Mouse (Mus musculus) kidney, embryonic 15.5 days (tissue): ENCODE data around the gene Lig1. TPM values are rescaled to one million over a fixed set of nuclear protein-coding genes. Genes with fewer than 3 reads are reported as not detected.

Experiments
- ATAC-seq: fragments of 200-750 bp; cut with Nextera tagmentation; replicated peaks from 2 replicates; pipeline ENCODE4 v1.8.0; 2017; ENCODE audit warnings: moderate TSS enrichment; ENCODE audit not compliant: low FRiP score
- H3K27ac ChIP-seq: fragments of 300-500 bp; sonication (generic); 2 replicates; pipeline ENCODE4 v1.5.1; 2015; ENCODE audit warnings: mild to moderate bottlenecking, inconsistent platforms
- H3K27me3 ChIP-seq: fragments of 300-500 bp; sonication (generic); 2 replicates; pipeline ENCODE4 v1.6.1; 2015; ENCODE audit warnings: inconsistent platforms
- H3K36me3 ChIP-seq: fragments of 300-500 bp; sonication (generic); 2 replicates; pipeline ENCODE4 v1.6.1; 2015; ENCODE audit warnings: inconsistent platforms
- H3K4me1 ChIP-seq: fragments of 300-500 bp; sonication (generic); 2 replicates; pipeline ENCODE4 v1.6.1; 2015; ENCODE audit warnings: inconsistent platforms
- H3K4me2 ChIP-seq: fragments of 300-500 bp; sonication (generic); 2 replicates; pipeline ENCODE4 v1.6.1; 2015; ENCODE audit warnings: moderate library complexity, mild to moderate bottlenecking, inconsistent platforms
- H3K4me3 ChIP-seq: fragments of 300-500 bp; sonication (generic); replicated peaks from 2 replicates; pipeline ENCODE4 v1.5.1; 2015; ENCODE audit warnings: mild to moderate bottlenecking, inconsistent platforms
- H3K9ac ChIP-seq: fragments of 300-500 bp; sonication (generic); 2 replicates; pipeline ENCODE4 v1.6.1; 2015; ENCODE audit warnings: mild to moderate bottlenecking, inconsistent platforms
- H3K9me3 ChIP-seq: fragments of 300-500 bp; sonication (generic); replicated peaks from 2 replicates; pipeline ENCODE4 v1.6.1; 2016; ENCODE audit warnings: inconsistent platforms
- WGBS: fragments of 180-500 bp; shearing (Covaris S2); methylation state at CpG from one replicate; pipeline ENCODE4 v1.1.7; 2015; ENCODE audit warnings: mixed read lengths; 5-methylcytosine and 5-hydroxymethylcytosine counted together
- polyA plus RNA-seq: library from polyadenylated mRNA; unstranded; fragments of >200 nt; fragmentation: Nextera tagmentation; extraction: Ambion mirVana; gene quantifications from 2 replicates; pipeline ENCODE4 v1.2.1, GENCODE M21; 2015

Lig1 gene
- polyA plus RNA-seq, 1 experiment from 2014 or later: 110 TPM

- Histone ChIP-seq H3K9ac (no peak overlapping the region), H3K27me3 (no peaks in the 10 kb centered on the region), H3K27ac (no peak overlapping the region), H3K36me3 (peaks cover 99% of the 10 kb centered on the region), H3K4me1 (no peaks in the 10 kb centered on the region), H3K4me2 (no peak overlapping the region), H3K4me3 (no peak overlapping the region), H3K9me3 (no peaks in the 10 kb centered on the region)
- no peak for ATAC-seq
- 81% methylated on average over 1 of the region's 1 CpGs for WGBS
Measured at GRCm38 (mm10) chr7:13290041-13290675, 13.1 kb downstream of the Lig1 start.

- Histone ChIP-seq H3K9me3 (no peaks in the 10 kb centered on the region), H3K4me3 (no peak overlapping the region), H3K4me1 (no peaks in the 10 kb centered on the region), H3K9ac (no peak overlapping the region), H3K27ac (no peak overlapping the region), H3K4me2 (no peak overlapping the region), H3K36me3 (peaks cover 99% of the 10 kb centered on the region), H3K27me3 (no peaks in the 10 kb centered on the region)
- 81% methylated on average over 2 of the region's 2 CpGs for WGBS
- no peak for ATAC-seq
Measured at GRCm38 (mm10) chr7:13291370-13291769, 14.3 kb downstream of the Lig1 start.

- H3K4me1 ChIP-seq: no peaks in the 10 kb centered on the region
- no peak overlapping the region for H3K27ac ChIP-seq
- 88% methylated on average over 11 of the region's 11 CpGs for WGBS
- no peaks in the 10 kb centered on the region for H3K27me3 ChIP-seq
- ATAC-seq: no peak
- peaks cover 99% of the 10 kb centered on the region for H3K36me3 ChIP-seq
- no peak overlapping the region for H3K4me2 ChIP-seq
- H3K4me3 ChIP-seq: no peak overlapping the region
- H3K9ac ChIP-seq: no peak overlapping the region
- no peaks in the 10 kb centered on the region for H3K9me3 ChIP-seq
Measured at GRCm38 (mm10) chr7:13293878-13294855, 17.1 kb downstream of the Lig1 start.

- WGBS: 93% methylated on average over 7 of the region's 7 CpGs
- H3K9ac ChIP-seq: no peak overlapping the region
- peaks cover 99% of the 10 kb centered on the region for H3K36me3 ChIP-seq
- H3K27ac ChIP-seq: no peak overlapping the region
- H3K4me2 ChIP-seq: no peak overlapping the region
- ATAC-seq: no peak
- no peaks in the 10 kb centered on the region for H3K27me3 ChIP-seq
- no peaks in the 10 kb centered on the region for H3K4me1 ChIP-seq
- no peak overlapping the region for H3K4me3 ChIP-seq
- no peaks in the 10 kb centered on the region for H3K9me3 ChIP-seq
Measured at GRCm38 (mm10) chr7:13295256-13295655, 18.2 kb downstream of the Lig1 start.

GRCm38 (mm10) chr7:13297636-13298035 lies 20.6 kb downstream of the Lig1 start:
- no peak for ATAC-seq
- H3K27me3 ChIP-seq: no peaks in the 10 kb centered on the region
- no peak overlapping the region for H3K4me3 ChIP-seq
- H3K36me3 ChIP-seq: peaks cover 99% of the 10 kb centered on the region
- no peaks in the 10 kb centered on the region for H3K9me3 ChIP-seq
- H3K4me2 ChIP-seq: no peak overlapping the region
- no peak overlapping the region for H3K9ac ChIP-seq
- no peaks in the 10 kb centered on the region for H3K4me1 ChIP-seq
- no peak overlapping the region for H3K27ac ChIP-seq
- 95% methylated on average over 1 of the region's 1 CpGs for WGBS

- WGBS: 98% methylated on average over 5 of the region's 5 CpGs
- no peak overlapping the region for H3K4me2 ChIP-seq
- H3K9ac ChIP-seq: no peak overlapping the region
- H3K4me3 ChIP-seq: no peak overlapping the region
- H3K9me3 ChIP-seq: no peaks in the 10 kb centered on the region
- H3K36me3 ChIP-seq: peaks cover 99% of the 10 kb centered on the region
- no peaks in the 10 kb centered on the region for H3K27me3 ChIP-seq
- no peaks in the 10 kb centered on the region for H3K4me1 ChIP-seq
- no peak overlapping the region for H3K27ac ChIP-seq
- no peak for ATAC-seq
Measured at GRCm38 (mm10) chr7:13298821-13299220, 21.7 kb downstream of the Lig1 start.

- no peak overlapping the region for H3K4me2 ChIP-seq
- no peak overlapping the region for H3K27ac ChIP-seq
- H3K4me1 ChIP-seq: no peaks in the 10 kb centered on the region
- H3K9me3 ChIP-seq: no peaks in the 10 kb centered on the region
- H3K4me3 ChIP-seq: no peak overlapping the region
- no peak overlapping the region for H3K9ac ChIP-seq
- no peaks in the 10 kb centered on the region for H3K27me3 ChIP-seq
- no peak for ATAC-seq
- WGBS: 93% methylated on average over 1 of the region's 1 CpGs
- H3K36me3 ChIP-seq: peaks cover 97% of the 10 kb centered on the region
Measured at GRCm38 (mm10) chr7:13301643-13302042, 24.6 kb downstream of the Lig1 start.

GRCm38 (mm10) chr7:13302780-13303179 lies 25.7 kb downstream of the Lig1 start:
- no peak overlapping the region for H3K27ac ChIP-seq
- 84% methylated on average over 2 of the region's 2 CpGs for WGBS
- H3K4me2 ChIP-seq: no peak overlapping the region
- no peaks in the 10 kb centered on the region for H3K4me1 ChIP-seq
- H3K27me3 ChIP-seq: no peaks in the 10 kb centered on the region
- H3K9ac ChIP-seq: no peak overlapping the region
- H3K4me3 ChIP-seq: no peak overlapping the region
- H3K36me3 ChIP-seq: peaks cover 97% of the 10 kb centered on the region
- H3K9me3 ChIP-seq: no peaks in the 10 kb centered on the region
- ATAC-seq: no peak

GRCm38 (mm10) chr7:13303372-13303771 lies 26.3 kb downstream of the Lig1 start:
- H3K4me2 ChIP-seq: no peak overlapping the region
- H3K27ac ChIP-seq: no peak overlapping the region
- peaks cover 97% of the 10 kb centered on the region for H3K36me3 ChIP-seq
- no peaks in the 10 kb centered on the region for H3K9me3 ChIP-seq
- ATAC-seq: no peak
- no peak overlapping the region for H3K4me3 ChIP-seq
- no peaks in the 10 kb centered on the region for H3K4me1 ChIP-seq
- no peak overlapping the region for H3K9ac ChIP-seq
- H3K27me3 ChIP-seq: no peaks in the 10 kb centered on the region

- ATAC-seq: no peak
- H3K27ac ChIP-seq: no peak overlapping the region
- H3K36me3 ChIP-seq: peaks cover 90% of the 10 kb centered on the region
- no peak overlapping the region for H3K9ac ChIP-seq
- no peaks in the 10 kb centered on the region for H3K4me1 ChIP-seq
- no peak overlapping the region for H3K4me3 ChIP-seq
- H3K27me3 ChIP-seq: no peaks in the 10 kb centered on the region
- H3K9me3 ChIP-seq: no peaks in the 10 kb centered on the region
- 87% methylated on average over 2 of the region's 2 CpGs for WGBS
- H3K4me2 ChIP-seq: no peak overlapping the region
Measured at GRCm38 (mm10) chr7:13309407-13309806, 32.3 kb downstream of the Lig1 start.

GRCm38 (mm10) chr7:13310493-13311199 lies 33.6 kb downstream of the Lig1 start:
- H3K36me3 ChIP-seq: peaks cover 80% of the 10 kb centered on the region
- H3K27ac ChIP-seq: no peak overlapping the region
- H3K4me2 ChIP-seq: no peak overlapping the region
- H3K27me3 ChIP-seq: no peaks in the 10 kb centered on the region
- ATAC-seq: no peak
- H3K4me1 ChIP-seq: no peaks in the 10 kb centered on the region
- WGBS: 89% methylated on average over 6 of the region's 6 CpGs
- H3K9ac ChIP-seq: no peak overlapping the region
- no peak overlapping the region for H3K4me3 ChIP-seq
- H3K9me3 ChIP-seq: no peaks in the 10 kb centered on the region

GRCm38 (mm10) chr7:13311401-13311800 lies 34.3 kb downstream of the Lig1 start:
- H3K4me3 ChIP-seq: no peak overlapping the region
- WGBS: 97% methylated on average over 4 of the region's 4 CpGs
- H3K36me3 ChIP-seq: peaks cover 72% of the 10 kb centered on the region

More at GRCm38 (mm10) chr7:13311401-13311800, 34.3 kb downstream of the Lig1 start:
- no peaks in the 10 kb centered on the region for H3K4me1 ChIP-seq
- no peak overlapping the region for H3K4me2 ChIP-seq
- ATAC-seq: no peak
- no peaks in the 10 kb centered on the region for H3K27me3 ChIP-seq
- H3K27ac ChIP-seq: no peak overlapping the region
- H3K9me3 ChIP-seq: no peaks in the 10 kb centered on the region
- H3K9ac ChIP-seq: no peak overlapping the region
